Mouse (Mus musculus) lung, postnatal 0 days (tissue): Measurements from ENCODE around the gene Sidt2. TPM values are rescaled to one million over a fixed set of nuclear protein-coding genes. Genes with fewer than 3 reads are reported as not detected.

ENCODE experiments used
- ATAC-seq: fragments of 200-750 bp; cut with Nextera tagmentation; 2 replicates; pipeline ENCODE4 v1.8.0; 2017; ENCODE audit warnings: moderate library complexity
- DNase-seq: peaks from one replicate; pipeline ENCODE4 v3.0.0-alpha.2; 2016; ENCODE audit warnings: low spot score
- H3K27ac ChIP-seq: fragments of 300-500 bp; sonication (generic); 2 replicates; pipeline ENCODE4 v1.5.1; 2014; ENCODE audit warnings: antibody characterized with exemption, mild to moderate bottlenecking, low read length, mixed read lengths
- H3K27me3 ChIP-seq: fragments of 300-500 bp; sonication (generic); replicated peaks from 2 replicates; pipeline ENCODE4 v1.6.1; 2014; ENCODE audit warnings: low read length, mixed read lengths; ENCODE audit not compliant: insufficient read depth
- H3K36me3 ChIP-seq: fragments of 300-500 bp; sonication (generic); 2 replicates; pipeline ENCODE4 v1.6.1; 2014; ENCODE audit warnings: low read length, mixed read lengths; ENCODE audit not compliant: insufficient read depth
- H3K4me1 ChIP-seq: fragments of 300-500 bp; sonication (generic); 2 replicates; pipeline ENCODE4 v1.6.1; 2014; ENCODE audit warnings: antibody characterized with exemption, low read depth, low read length, mixed read lengths; ENCODE audit not compliant: insufficient read depth
- H3K4me2 ChIP-seq: fragments of 300-500 bp; sonication (generic); replicated peaks from 2 replicates; pipeline ENCODE4 v1.6.1; 2014; ENCODE audit warnings: low read depth, mild to moderate bottlenecking, low read length, moderate library complexity, mixed read lengths
- H3K4me3 ChIP-seq: fragments of 300-500 bp; sonication (generic); 2 replicates; pipeline ENCODE4 v1.5.1; 2014; ENCODE audit warnings: low read depth, low read length
- H3K9ac ChIP-seq: fragments of 300-500 bp; sonication (generic); replicated peaks from 2 replicates; pipeline ENCODE4 v1.6.1; 2014; ENCODE audit warnings: low read depth, mild to moderate bottlenecking
- H3K9me3 ChIP-seq: fragments of 300-500 bp; sonication (generic); 2 replicates; pipeline ENCODE4 v1.6.1; 2016; ENCODE audit warnings: low read length, mixed read lengths
- CTCF ChIP-seq: IDR thresholded peaks from 2 replicates; pipeline ENCODE4 v1.5.1; 2016; ENCODE audit warnings: antibody characterized with exemption, mild to moderate bottlenecking
- EP300 ChIP-seq: IDR thresholded peaks from 2 replicates; pipeline ENCODE4 v1.6.1; 2016; ENCODE audit warnings: antibody characterized with exemption, mild to moderate bottlenecking, control low read depth
- WGBS: fragments of 180-500 bp; shearing (Covaris S2); extraction: QIAGEN DNeasy Blood & Tissue Kit; methylation state at CpG from one replicate; pipeline ENCODE4 v1.1.7; 2014; 5-methylcytosine and 5-hydroxymethylcytosine counted together
- polyA plus RNA-seq: library from polyadenylated mRNA; unstranded; fragments of >200 nt; fragmentation: Nextera tagmentation; extraction: Ambion mirVana; gene quantifications from 2 replicates; pipeline ENCODE4 v1.2.1, GENCODE M21; 2015

Sidt2 gene
- polyA plus RNA-seq = 55.4 and 58.7 TPM in 2 replicates

DNA sequence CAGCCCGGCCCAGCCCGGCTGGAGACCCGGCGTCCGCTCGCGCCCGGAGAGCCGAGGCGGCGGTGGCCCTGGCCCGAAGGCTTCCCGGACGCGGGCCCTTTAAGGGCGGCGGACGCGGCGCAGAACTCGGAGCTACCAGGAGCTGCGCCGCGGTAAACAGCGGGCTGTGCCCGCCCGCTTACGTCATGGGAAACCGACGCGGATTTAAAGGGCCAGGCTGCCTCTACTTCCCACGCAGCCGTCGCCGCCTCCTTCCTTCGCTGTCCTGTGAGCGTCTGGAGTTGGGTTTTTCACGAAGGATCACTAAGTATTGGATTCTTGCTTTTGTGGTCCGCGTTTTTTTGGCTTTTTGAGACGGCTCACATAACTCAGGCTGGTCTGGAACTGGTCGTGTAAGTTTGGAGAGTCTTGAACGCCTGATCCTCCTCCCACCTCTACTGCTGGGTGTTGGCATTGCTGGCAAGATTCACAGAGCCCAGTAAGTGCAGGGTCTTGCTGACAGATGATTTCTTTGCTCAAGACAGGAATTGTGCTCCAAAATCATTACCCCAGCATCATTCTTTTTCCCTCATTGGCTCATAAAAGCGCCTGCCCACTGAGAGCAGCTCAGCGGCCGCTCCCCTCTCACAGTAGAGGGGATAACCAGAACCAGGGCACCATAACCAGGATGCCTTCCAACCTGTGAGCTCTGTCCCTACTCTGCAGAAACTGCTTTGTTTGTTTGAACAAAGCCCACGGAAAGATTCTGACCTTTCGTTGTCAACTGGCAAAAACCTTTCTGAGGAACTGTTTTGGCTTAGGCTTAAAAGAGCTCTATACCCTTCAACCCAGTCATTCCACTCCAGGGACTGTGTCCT lies at the start of gene Sidt2:
Gene Sidt2, minus strand, starts transcription at position 152 of the 857 bp plus-strand sequence.
- ATAC-seq (peak; percentile 95), DNase-seq (peak; percentile 96)
- Histone ChIP-seq H3K36me3 (peaks cover 14% of the 10 kb centered on the region), H3K4me2 (peak within 1 kb of the TSS; percentile 81), H3K4me1 (peaks cover 16% of the 10 kb centered on the region; the same call in 1 of the 2 replicates), H3K27ac (peak within 1 kb of the TSS; percentile 98), H3K9me3 (no peaks in the 10 kb centered on the region), H3K27me3 (no peaks in the 10 kb centered on the region), H3K9ac (peak within 1 kb of the TSS; percentile 98), H3K4me3 (peak within 1 kb of the TSS; percentile 93)
- WGBS = 1% methylated on average over 46 of the region's 48 CpGs
- TF ChIP-seq CTCF (peak; percentile 25; the same call in 1 of the 2 replicates), EP300 (no peak)

GRCm38 (mm10) chr9:46004529-46004928 lies 49.5 kb upstream of the Sidt2 start:
- ATAC-seq (no peak), DNase-seq (no peak)
- Histone ChIP-seq H3K4me3 (no peak overlapping the region), H3K36me3 (no peaks in the 10 kb centered on the region), H3K27me3 (no peaks in the 10 kb centered on the region), H3K27ac (no peak overlapping the region), H3K9me3 (no peaks in the 10 kb centered on the region), H3K4me1 (no peaks in the 10 kb centered on the region), H3K4me2 (no peak overlapping the region), H3K9ac (no peak overlapping the region)
- WGBS = 59% methylated on average over 3 of the region's 3 CpGs
- TF ChIP-seq CTCF (no peak), EP300 (no peak)

- H3K4me3 ChIP-seq = no peak overlapping the region
- peak; percentile 82 for DNase-seq
- no peak overlapping the region for H3K27ac ChIP-seq
- TF ChIP-seq EP300 = no peak
- peak; percentile 90 for TF ChIP-seq CTCF
- H3K36me3 ChIP-seq = no peaks in the 10 kb centered on the region
- no peak overlapping the region for H3K9ac ChIP-seq
- no peak for ATAC-seq
- no peaks in the 10 kb centered on the region for H3K9me3 ChIP-seq
- H3K4me1 ChIP-seq = no peaks in the 10 kb centered on the region
- no peaks in the 10 kb centered on the region for H3K27me3 ChIP-seq
- H3K4me2 ChIP-seq = no peak overlapping the region
- WGBS = 7% methylated on average over 7 of the region's 7 CpGs
Observed at GRCm38 (mm10) chr9:46003729-46004128, 48.7 kb upstream of the Sidt2 start.

DNA sequence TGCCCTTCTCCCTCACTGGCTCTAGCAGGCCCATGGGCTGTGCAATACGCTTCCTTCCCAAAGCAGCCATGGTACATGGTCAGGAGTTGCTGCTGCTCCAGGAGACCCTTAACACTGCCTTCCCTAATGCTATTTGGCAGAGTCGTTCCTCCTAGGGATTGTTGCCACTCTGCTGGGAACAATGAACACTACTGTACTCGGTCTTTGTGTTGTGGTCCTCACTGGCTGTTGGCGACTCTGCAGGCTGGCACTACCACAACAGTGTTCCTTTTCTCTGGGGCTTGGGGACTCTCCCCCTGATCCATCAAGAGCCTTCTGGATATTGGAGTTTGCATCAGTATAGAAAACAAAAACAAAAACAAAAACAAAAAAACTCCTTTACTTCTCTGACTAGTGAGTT lies 44.0 kb upstream of the Sidt2 start:
- TF ChIP-seq CTCF (no peak), EP300 (no peak)
- 64% methylated on average over 4 of the region's 4 CpGs for WGBS
- H3K36me3 ChIP-seq = no peaks in the 10 kb centered on the region
- no peaks in the 10 kb centered on the region for H3K9me3 ChIP-seq
- no peak overlapping the region for H3K27ac ChIP-seq
- DNase-seq (no peak), ATAC-seq (no peak)
- no peak overlapping the region for H3K9ac ChIP-seq
- H3K4me3 ChIP-seq = no peak overlapping the region
- H3K4me2 ChIP-seq = no peak overlapping the region
- H3K27me3 ChIP-seq = no peaks in the 10 kb centered on the region
- H3K4me1 ChIP-seq = no peaks in the 10 kb centered on the region

GRCm38 (mm10) chr9:45985229-45985567 lies 30.1 kb upstream of the Sidt2 start:
- H3K4me2 ChIP-seq = peak overlapping the region; percentile 75
- 0 out of 2 replicates have a peak, but pooled peaks have one; percentile 10 for TF ChIP-seq EP300
- no peak for TF ChIP-seq CTCF
- ATAC-seq (peak; percentile 76), DNase-seq (peak; percentile 87)
- no peaks in the 10 kb centered on the region for H3K27me3 ChIP-seq
- peak overlapping the region; percentile 82 for H3K9ac ChIP-seq
- no peaks in the 10 kb centered on the region; the same call in 1 of the 2 replicates for H3K4me1 ChIP-seq
- H3K27ac ChIP-seq = peak overlapping the region; percentile 93
- no peaks in the 10 kb centered on the region for H3K9me3 ChIP-seq
- H3K36me3 ChIP-seq = no peaks in the 10 kb centered on the region
- under 1% methylated on average over 4 of the region's 4 CpGs for WGBS
- peak overlapping the region; percentile 94 for H3K4me3 ChIP-seq

DNA sequence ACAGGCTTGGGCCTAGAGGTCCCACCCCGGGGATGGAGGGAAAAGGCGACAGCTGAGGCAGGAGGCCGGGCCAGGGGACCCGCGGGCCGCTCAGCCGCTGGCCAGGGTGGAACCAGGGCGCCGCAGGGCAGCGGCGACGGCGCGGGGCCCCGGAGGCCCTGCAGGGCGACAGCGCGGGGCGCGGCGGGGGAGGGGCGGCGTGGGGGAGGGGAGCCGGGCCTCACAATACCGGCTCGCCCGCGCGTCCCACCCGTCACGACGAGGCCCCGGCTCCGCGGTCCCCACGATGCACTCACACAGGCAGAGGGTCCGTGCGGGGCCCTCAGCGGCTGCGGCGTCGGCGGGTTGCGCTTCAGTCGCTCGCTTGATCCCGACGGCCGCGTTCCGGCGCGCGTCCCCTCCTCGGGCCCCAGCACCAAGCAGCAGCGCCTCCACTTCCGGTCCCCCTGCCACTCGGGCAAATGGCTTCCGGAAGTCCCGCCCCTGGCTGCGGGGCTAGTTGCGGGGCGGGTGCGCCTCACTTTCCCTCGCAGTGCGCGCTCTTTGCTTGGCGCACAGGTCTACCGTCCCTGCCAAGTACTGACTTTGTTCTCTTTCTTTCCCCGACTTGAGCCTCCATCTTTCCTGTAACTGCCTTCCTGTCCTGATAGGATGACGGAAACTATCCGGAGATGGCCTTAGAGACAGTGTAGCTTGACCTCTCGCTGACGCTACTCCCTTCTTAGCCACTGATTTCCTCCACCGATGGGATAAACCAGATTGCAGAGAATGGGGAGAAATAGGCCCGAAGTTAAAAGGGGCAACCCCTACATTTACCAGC lies 29.6 kb upstream of the Sidt2 start:
- TF ChIP-seq CTCF = no peak
- no peak for TF ChIP-seq EP300
- Histone ChIP-seq H3K9me3 (no peaks in the 10 kb centered on the region), H3K27ac (peak overlapping the region; percentile 93), H3K4me2 (peak overlapping the region; percentile 75), H3K36me3 (no peaks in the 10 kb centered on the region), H3K4me1 (no peaks in the 10 kb centered on the region; the same call in 1 of the 2 replicates), H3K4me3 (peak overlapping the region; percentile 94), H3K9ac (peak overlapping the region; percentile 82), H3K27me3 (no peaks in the 10 kb centered on the region)
- peak; percentile 91 for DNase-seq
- peak; percentile 92 for ATAC-seq
- under 1% methylated on average over 60 of the region's 76 CpGs for WGBS
